Mouse (Mus musculus): ENCODE data around the gene Lingo3.

DNA sequence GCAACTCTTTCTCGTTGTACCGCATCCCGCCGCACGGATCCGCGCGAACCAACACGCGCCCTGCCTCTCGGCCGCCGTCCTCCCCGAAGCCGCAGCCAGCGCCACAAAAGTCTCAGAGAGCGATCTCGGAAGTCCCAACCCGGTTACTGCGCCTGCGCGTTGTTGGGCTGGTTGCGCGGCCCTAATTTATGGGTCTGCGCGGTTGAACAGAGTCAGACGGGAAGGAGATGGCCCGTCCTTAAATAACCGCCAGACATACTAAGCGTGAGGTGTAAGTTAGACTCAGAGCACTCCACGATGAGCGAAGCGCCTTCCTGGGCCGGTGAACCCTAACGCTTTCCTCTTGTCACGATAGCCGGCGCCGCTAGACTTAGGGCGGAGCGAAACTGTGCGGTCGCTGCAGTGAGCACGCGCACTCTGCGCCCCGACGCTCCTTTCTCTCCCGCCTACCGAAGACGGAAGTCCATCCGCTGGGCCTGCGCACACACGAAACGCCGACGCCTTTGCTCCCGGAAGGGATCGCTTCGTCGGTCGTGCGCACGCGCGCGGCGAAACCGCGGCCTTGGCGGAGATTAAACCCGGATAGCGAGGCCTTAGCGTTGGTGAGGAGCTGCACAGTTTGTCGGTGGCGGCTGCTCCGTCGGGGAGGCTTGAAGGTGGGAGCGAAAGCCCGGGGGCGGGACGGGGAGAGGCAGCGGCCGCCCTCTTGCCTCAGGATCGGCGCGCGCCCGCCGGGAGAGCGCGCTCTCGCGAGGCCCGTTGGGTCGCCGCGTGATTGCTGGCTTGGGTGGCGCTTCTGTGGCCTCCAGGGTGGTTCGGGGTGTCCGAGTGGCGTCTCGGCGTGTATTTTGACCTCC lies 45.5 kb downstream of the Lingo3 start, which contains the start of the genes Sf3a2 and Plekhj1:
- no peak for TF ChIP-seq POLR2A (IDR thresholded peaks at IDR 0.05; ENCODE audit: borderline replicate concordance, low read depth, low read length)
- no peak for TF ChIP-seq CTCF (IDR thresholded peaks at IDR 0.05; ENCODE audit: low read depth, low read length)
